Mouse (Mus musculus): ENCODE results near the gene Uxs1. TPM values are rescaled to one million over a fixed set of nuclear protein-coding genes. Genes with fewer than 3 reads are reported as not detected.

Gene Uxs1
- polyA plus RNA-seq, 1 experiment from 2014 or later: 17.7 TPM

DNA sequence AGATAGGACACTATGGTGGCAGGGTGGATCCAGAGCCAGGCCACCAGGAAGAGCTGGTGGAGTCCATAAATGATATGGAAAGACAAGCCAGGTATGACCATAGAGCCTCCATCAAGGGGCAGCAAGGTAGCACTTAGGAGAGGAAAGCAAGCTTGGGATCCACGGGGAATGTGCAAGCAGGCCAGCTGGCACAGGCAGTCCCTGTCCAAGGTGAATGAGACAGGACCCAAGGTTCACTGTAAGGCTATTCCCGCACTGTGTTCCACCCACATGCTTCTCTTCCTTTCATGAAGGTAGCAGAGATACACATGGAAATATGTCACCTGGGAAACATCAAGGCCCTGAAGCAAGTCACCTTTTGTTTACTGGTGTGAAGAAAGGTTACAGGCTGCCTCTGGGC lies 63.1 kb downstream of the Uxs1 start:
- no peak overlapping the region for H3K27ac ChIP-seq (replicated peaks)
- no peak overlapping the region for H3K4me3 ChIP-seq
- no peaks in the 10 kb centered on the region for H3K27me3 ChIP-seq
- WGBS: 92% methylated on average over 2 of the region's 2 CpGs
- H3K4me2 ChIP-seq (replicated peaks): no peak overlapping the region
- ATAC-seq (replicated peaks): no peak
- H3K9ac ChIP-seq (replicated peaks): no peak overlapping the region
- H3K4me1 ChIP-seq: no peaks in the 10 kb centered on the region
- H3K36me3 ChIP-seq: peaks cover 44% of the 10 kb centered on the region
- no peaks in the 10 kb centered on the region for H3K9me3 ChIP-seq

DNA sequence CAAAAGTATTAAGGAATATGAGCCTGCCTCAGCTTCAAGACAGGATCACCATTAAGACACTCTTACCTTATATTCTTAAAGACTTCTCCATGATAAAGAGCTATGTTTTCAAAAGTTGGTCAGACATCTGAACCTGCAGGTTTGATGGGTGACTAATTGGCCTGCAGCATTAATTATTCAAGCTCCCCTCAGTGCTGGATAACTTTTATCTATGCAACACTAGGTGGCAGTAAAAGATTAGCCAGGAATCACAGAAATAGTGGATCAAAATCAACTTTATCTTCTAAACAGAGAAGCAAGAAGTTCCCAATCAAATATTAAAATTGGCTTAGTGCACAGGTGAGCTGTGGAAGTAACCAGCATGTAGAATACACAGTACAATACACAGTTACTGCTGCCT lies 67.5 kb downstream of the Uxs1 start:
- peaks cover 41% of the 10 kb centered on the region for H3K36me3 ChIP-seq
- H3K27ac ChIP-seq (replicated peaks): no peak overlapping the region
- no peak overlapping the region for H3K4me3 ChIP-seq
- H3K9ac ChIP-seq (replicated peaks): no peak overlapping the region
- no peak overlapping the region for H3K4me2 ChIP-seq (replicated peaks)
- H3K4me1 ChIP-seq: no peaks in the 10 kb centered on the region
- H3K9me3 ChIP-seq: no peaks in the 10 kb centered on the region
- H3K27me3 ChIP-seq: no peaks in the 10 kb centered on the region
- ATAC-seq (replicated peaks): peak; percentile 53; the same call in 1 of the 2 replicates

- Histone ChIP-seq H3K4me3 (no peak overlapping the region), H3K36me3 (peaks cover 28% of the 10 kb centered on the region), H3K27me3 (no peaks in the 10 kb centered on the region), H3K4me2 (replicated peaks) (no peak overlapping the region), H3K27ac (replicated peaks) (no peak overlapping the region), H3K4me1 (no peaks in the 10 kb centered on the region), H3K9me3 (no peaks in the 10 kb centered on the region), H3K9ac (replicated peaks) (no peak overlapping the region)
- WGBS: 76% methylated on average over 8 of the region's 8 CpGs
- peak; percentile 71; the same call in 1 of the 2 replicates for ATAC-seq (replicated peaks)
Observed at GRCm38 (mm10) chr1:43754448-43755312, 72.9 kb downstream of the Uxs1 start.

GRCm38 (mm10) chr1:43738519-43738894 lies 89.1 kb downstream of the Uxs1 start:
- Histone ChIP-seq H3K27ac (replicated peaks) (no peak overlapping the region), H3K9me3 (no peaks in the 10 kb centered on the region), H3K4me1 (no peaks in the 10 kb centered on the region), H3K36me3 (no peaks in the 10 kb centered on the region), H3K9ac (replicated peaks) (no peak overlapping the region), H3K27me3 (no peaks in the 10 kb centered on the region), H3K4me3 (no peak overlapping the region), H3K4me2 (replicated peaks) (no peak overlapping the region)
- ATAC-seq (replicated peaks): peak; percentile 68
- 82% methylated on average over 10 of the region's 10 CpGs for WGBS

GRCm38 (mm10) chr1:43737812-43738518 lies 89.6 kb downstream of the Uxs1 start:
- no peak overlapping the region for H3K4me2 ChIP-seq (replicated peaks)
- no peaks in the 10 kb centered on the region for H3K36me3 ChIP-seq
- H3K27ac ChIP-seq (replicated peaks): no peak overlapping the region
- H3K27me3 ChIP-seq: no peaks in the 10 kb centered on the region
- peak; percentile 67 for ATAC-seq (replicated peaks)
- no peak overlapping the region for H3K4me3 ChIP-seq
- WGBS: 70% methylated on average over 7 of the region's 7 CpGs
- no peaks in the 10 kb centered on the region for H3K9me3 ChIP-seq
- no peaks in the 10 kb centered on the region for H3K4me1 ChIP-seq
- no peak overlapping the region for H3K9ac ChIP-seq (replicated peaks)

GRCm38 (mm10) chr1:43732657-43733056 lies 94.9 kb downstream of the Uxs1 start:
- WGBS: 58% methylated on average over 1 of the region's 1 CpGs
- Histone ChIP-seq H3K27me3 (no peaks in the 10 kb centered on the region), H3K36me3 (no peaks in the 10 kb centered on the region), H3K9me3 (no peaks in the 10 kb centered on the region), H3K4me2 (replicated peaks) (no peak overlapping the region), H3K4me1 (peaks cover 19% of the 10 kb centered on the region), H3K27ac (replicated peaks) (peak overlapping the region; percentile 68), H3K9ac (replicated peaks) (no peak overlapping the region), H3K4me3 (no peak overlapping the region)
- ATAC-seq (replicated peaks): peak; percentile 64

DNA sequence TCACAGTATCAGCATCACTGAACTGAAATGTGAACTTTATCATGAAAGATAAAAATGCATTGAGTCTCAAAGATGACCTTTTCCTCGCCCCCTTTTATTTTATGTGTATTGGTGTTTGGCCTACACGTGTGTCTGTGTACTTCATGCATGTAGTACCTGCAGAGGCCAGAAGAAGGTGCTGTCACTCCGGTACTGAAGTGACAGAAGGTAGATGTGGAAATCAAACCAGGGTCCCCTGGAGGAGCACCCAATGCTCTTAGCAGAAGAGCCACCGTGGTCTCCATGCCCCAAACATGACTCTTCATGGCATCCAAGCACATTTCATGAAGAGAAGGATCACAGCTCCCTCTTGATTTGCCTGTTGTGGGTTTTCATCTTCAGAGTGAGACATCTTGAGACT lies 95.5 kb downstream of the Uxs1 start:
- H3K4me2 ChIP-seq (replicated peaks): no peak overlapping the region
- H3K27me3 ChIP-seq: no peaks in the 10 kb centered on the region
- no peaks in the 10 kb centered on the region for H3K9me3 ChIP-seq
- H3K9ac ChIP-seq (replicated peaks): no peak overlapping the region
- no peak for ATAC-seq (replicated peaks)
- peak overlapping the region; percentile 68 for H3K27ac ChIP-seq (replicated peaks)
- no peaks in the 10 kb centered on the region for H3K36me3 ChIP-seq
- 86% methylated on average over 4 of the region's 4 CpGs for WGBS
- peaks cover 19% of the 10 kb centered on the region for H3K4me1 ChIP-seq
- H3K4me3 ChIP-seq: no peak overlapping the region

GRCm38 (mm10) chr1:43730491-43730924 lies 97.1 kb downstream of the Uxs1 start, which contains the start of gene 1500015O10Rik:
TSS of gene 1500015O10Rik (plus strand) at chr1:43730602.
- ATAC-seq (replicated peaks): peak; percentile 90
- H3K9ac ChIP-seq (replicated peaks): no peak within 1 kb of the TSS; the same call in 1 of the 2 replicates
- H3K4me1 ChIP-seq: peaks cover 19% of the 10 kb centered on the region
- H3K36me3 ChIP-seq: no peaks in the 10 kb centered on the region
- H3K27me3 ChIP-seq: no peaks in the 10 kb centered on the region
- WGBS: 36% methylated on average over 16 of the region's 16 CpGs
- no peaks in the 10 kb centered on the region for H3K9me3 ChIP-seq
- H3K27ac ChIP-seq (replicated peaks): peak within 1 kb of the TSS; percentile 34; the same call in 1 of the 2 replicates
- peak within 1 kb of the TSS; percentile 8; the same call in 1 of the 2 replicates for H3K4me2 ChIP-seq (replicated peaks)
- H3K4me3 ChIP-seq: no peak within 1 kb of the TSS

- WGBS: 80% methylated on average over 1 of the region's 1 CpGs
- ATAC-seq (replicated peaks): no peak
- Histone ChIP-seq H3K9me3 (no peaks in the 10 kb centered on the region), H3K27ac (replicated peaks) (no peak overlapping the region), H3K9ac (replicated peaks) (no peak overlapping the region), H3K4me1 (no peaks in the 10 kb centered on the region), H3K27me3 (no peaks in the 10 kb centered on the region), H3K4me3 (no peak overlapping the region), H3K36me3 (no peaks in the 10 kb centered on the region), H3K4me2 (replicated peaks) (no peak overlapping the region)
Observed at GRCm38 (mm10) chr1:43722459-43722858, 105.1 kb downstream of the Uxs1 start.

GRCm38 (mm10) chr1:43718793-43719192 lies 108.8 kb downstream of the Uxs1 start:
- no peak overlapping the region for H3K4me3 ChIP-seq
- no peaks in the 10 kb centered on the region for H3K27me3 ChIP-seq
- no peak overlapping the region for H3K27ac ChIP-seq (replicated peaks)
- H3K9ac ChIP-seq (replicated peaks): no peak overlapping the region
- no peaks in the 10 kb centered on the region for H3K9me3 ChIP-seq
- no peak overlapping the region for H3K4me2 ChIP-seq (replicated peaks)
- ATAC-seq (replicated peaks): no peak
- 86% methylated on average over 2 of the region's 2 CpGs for WGBS
- H3K4me1 ChIP-seq: no peaks in the 10 kb centered on the region
- no peaks in the 10 kb centered on the region for H3K36me3 ChIP-seq

- Histone ChIP-seq H3K9ac (replicated peaks) (no peak overlapping the region), H3K27me3 (no peaks in the 10 kb centered on the region), H3K36me3 (no peaks in the 10 kb centered on the region), H3K9me3 (no peaks in the 10 kb centered on the region), H3K4me2 (replicated peaks) (no peak overlapping the region), H3K4me3 (no peak overlapping the region), H3K27ac (replicated peaks) (no peak overlapping the region), H3K4me1 (no peaks in the 10 kb centered on the region)
- WGBS: 80% methylated on average over 7 of the region's 7 CpGs
- no peak for ATAC-seq (replicated peaks)
Observed at GRCm38 (mm10) chr1:43717967-43718366, 109.6 kb downstream of the Uxs1 start.

GRCm38 (mm10) chr1:43714841-43715240 lies 112.8 kb downstream of the Uxs1 start:
- no peaks in the 10 kb centered on the region for H3K4me1 ChIP-seq
- no peaks in the 10 kb centered on the region for H3K9me3 ChIP-seq
- ATAC-seq (replicated peaks): no peak
- no peak overlapping the region for H3K4me2 ChIP-seq (replicated peaks)
- no peaks in the 10 kb centered on the region for H3K36me3 ChIP-seq
- no peak overlapping the region for H3K4me3 ChIP-seq
- H3K9ac ChIP-seq (replicated peaks): no peak overlapping the region
- no peak overlapping the region for H3K27ac ChIP-seq (replicated peaks)
- WGBS: 73% methylated on average over 2 of the region's 2 CpGs
- H3K27me3 ChIP-seq: no peaks in the 10 kb centered on the region
